9 mouse cellular contexts compared by ENCODE assay signal in the genomic region with DNA sequence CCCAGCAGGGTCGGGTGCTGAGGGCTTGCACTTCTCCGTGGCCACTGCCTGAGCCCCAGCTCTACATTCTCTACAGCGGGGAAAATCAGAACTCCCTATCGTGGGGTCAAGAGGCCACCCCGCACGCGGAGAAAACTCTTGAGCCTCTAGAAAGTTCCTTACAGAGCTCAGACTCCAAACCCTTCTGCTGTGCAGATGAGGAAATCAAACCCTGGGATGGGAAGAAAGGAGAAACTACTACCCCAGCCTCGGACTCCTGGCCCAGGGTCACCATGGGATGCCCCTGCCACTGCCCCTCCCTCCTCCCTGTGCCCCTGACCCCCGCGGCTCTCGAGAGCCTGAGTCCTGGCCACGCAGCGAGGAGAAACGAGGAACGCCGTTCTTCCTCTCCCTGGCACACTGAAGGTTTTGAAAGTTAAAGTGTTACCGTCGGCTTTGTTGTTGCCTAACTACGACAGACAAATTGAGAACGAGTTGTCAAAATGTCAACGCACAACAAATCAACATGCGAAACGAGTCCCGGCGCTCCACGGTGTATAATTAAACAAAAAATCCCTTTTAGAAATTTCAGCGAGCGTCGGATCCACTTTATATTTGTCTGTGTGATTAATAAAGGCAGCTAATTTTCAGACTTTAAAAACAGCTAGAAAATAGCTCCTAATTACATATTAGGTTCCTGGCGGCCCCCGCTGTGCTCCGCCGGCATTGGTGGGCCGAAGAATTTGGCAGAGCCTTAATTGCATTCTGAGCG. TPM values are rescaled to one million over a fixed set of nuclear protein-coding genes. Genes with fewer than 3 reads are reported as not detected.
A peak's percentile ranks its signal among the peaks of the same experiment; 100 is the strongest.
DNase-seq lines count a peak whose midpoint lies in the region.
"Had no signal": no experiment of that assay in that cellular context is flagged by ENCODE, and none has a peak within 500 bp of the region (broad histone marks: within the 10 kb centered on the region; RNA-seq: fewer than 3 reads in every experiment).

No protein-coding gene starts in this region.

- DNase-seq in heart, adult 11 months: peak; percentile 79
- no peak for DNase-seq in heart, postnatal 36 days
- peak; percentile 25 to 54 for DNase-seq in right cerebral cortex, adult 2 months (ENCODE audit: low spot score in 2 of 2)
- DNase-seq in right cerebral cortex, postnatal 14 days: no peak
- peak; percentile 20 for DNase-seq in layer of hippocampus, adult 9-10 months (ENCODE audit: low spot score)
- peak; percentile 44 for DNase-seq in telencephalon, adult 2 months (ENCODE audit: low read depth, low spot score)
- no peak for DNase-seq in liver
- DNase-seq in thymus, postnatal 25 days: no peak
- DNase-seq: cerebellum, postnatal 14 days had no signal

- intact Hi-C loops in heart, postnatal 36 days (cut with DNase I): no loop called here

RNA-seq across cellular contexts. Expression of a gene that starts 30.8 kb away (rescaled TPM):
- total RNA-seq in heart, postnatal 36 days (2021): 10 to 100 TPM in 1 of 2 experiments, 1 to 10 TPM in 1; 9.3 to 12.2 TPM

RNA-seq across cellular contexts. Expression of a gene that starts 31.1 kb away (rescaled TPM):
- total RNA-seq in heart, postnatal 36 days (2021): 10 to 100 TPM; 16.2 to 18.3 TPM

Comparison
In these comparisons a context has a peak if more than half of its experiments do, and no peak if none do; other contexts are left out.
1. DNase-seq: peak in heart, adult 11 months (single experiment), right cerebral cortex, adult 2 months (2 of 2), layer of hippocampus, adult 9-10 months (single experiment) and telencephalon, adult 2 months (single experiment); none in heart, postnatal 36 days (0 of 2), right cerebral cortex, postnatal 14 days (single experiment), liver (single experiment) and thymus, postnatal 25 days (single experiment).